Mouse (Mus musculus): ENCODE measurements at regions not wholly inside any gene's neighbourhood (a gene's known extent, or its start where the extent isn't known, plus 50 kb on each side); places are given as distances from the start of the nearest gene placed in this dataset.
"Not testable (repeated sequence)": the region's sequence is repeated elsewhere in the genome, so short reads cannot be mapped to it uniquely, and the experiment has no call there.

- H3K4me1 ChIP-seq (ENCODE audit: control insufficient read depth, insufficient read depth, insufficient read length, low read length); H3K27ac ChIP-seq (replicated peaks; ENCODE audit: low read depth, low read length); H3K4me3 ChIP-seq (ENCODE audit: insufficient read depth, low read depth, low read length): not testable (repeated sequence)
Observed at GRCm38 (mm10) chr13:97355411-97355810, 114.5 kb downstream of the Enc1 start.

- Histone ChIP-seq H3K4me3 (ENCODE audit: insufficient read depth, low read depth, low read length) (no peak overlapping the region), H3K27ac (replicated peaks; ENCODE audit: low read depth, low read length) (no peak overlapping the region), H3K4me1 (ENCODE audit: control insufficient read depth, insufficient read depth, insufficient read length, low read length) (peaks cover 5% of the 10 kb centered on the region; the same call in 1 of the 2 replicates)
Observed at GRCm38 (mm10) chr13:97347696-97348095, 106.8 kb downstream of the Enc1 start.

DNA sequence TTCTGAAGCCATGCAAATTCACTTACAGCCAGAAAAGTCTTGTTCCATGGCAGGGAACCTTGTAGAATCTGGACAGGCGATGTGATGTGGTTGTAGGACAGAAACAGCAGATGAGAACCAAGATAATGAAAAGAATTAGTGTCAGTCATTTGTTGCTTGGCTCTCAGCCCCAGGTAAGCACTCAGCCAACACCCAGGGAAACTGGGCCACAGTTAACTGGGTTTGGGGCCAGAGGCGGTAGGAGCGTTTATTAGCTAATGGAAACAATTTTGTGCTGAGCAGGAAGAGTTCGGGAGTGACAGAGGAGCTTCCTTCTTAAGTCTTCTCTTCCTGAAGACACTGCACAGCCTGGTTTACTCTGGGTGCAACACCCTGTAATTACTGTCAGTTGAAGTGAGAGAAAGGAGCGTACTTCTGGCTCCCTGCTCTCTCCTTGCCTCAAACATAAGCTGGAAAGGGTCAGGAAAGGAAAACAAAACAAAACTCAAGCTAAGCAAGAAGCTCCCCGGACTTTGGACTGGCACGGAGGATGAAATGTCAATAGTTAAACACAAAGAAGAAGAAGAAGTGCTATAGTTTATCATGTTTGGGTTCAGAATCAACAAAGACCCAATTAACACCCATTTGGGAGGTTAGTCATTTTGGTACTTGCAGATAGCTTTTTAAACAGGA, 100.4 kb downstream of the Enc1 start:
- peaks cover 23% of the 10 kb centered on the region for H3K4me1 ChIP-seq (ENCODE audit: control insufficient read depth, insufficient read depth, insufficient read length, low read length)
- peak overlapping the region; percentile 98 for H3K27ac ChIP-seq (replicated peaks; ENCODE audit: low read depth, low read length)

GRCm38 (mm10) chr13:97337954-97338353, 97.0 kb downstream of the Enc1 start:
- Histone ChIP-seq H3K4me1 (ENCODE audit: control insufficient read depth, insufficient read depth, insufficient read length, low read length) (peaks cover 23% of the 10 kb centered on the region), H3K27ac (replicated peaks; ENCODE audit: low read depth, low read length) (no peak overlapping the region), H3K4me3 (ENCODE audit: insufficient read depth, low read depth, low read length) (no peak overlapping the region)

More for the DNA sequence above, 100.4 kb downstream of the Enc1 start:
- H3K4me3 ChIP-seq (ENCODE audit: insufficient read depth, low read depth, low read length), result no peak overlapping the region

DNA sequence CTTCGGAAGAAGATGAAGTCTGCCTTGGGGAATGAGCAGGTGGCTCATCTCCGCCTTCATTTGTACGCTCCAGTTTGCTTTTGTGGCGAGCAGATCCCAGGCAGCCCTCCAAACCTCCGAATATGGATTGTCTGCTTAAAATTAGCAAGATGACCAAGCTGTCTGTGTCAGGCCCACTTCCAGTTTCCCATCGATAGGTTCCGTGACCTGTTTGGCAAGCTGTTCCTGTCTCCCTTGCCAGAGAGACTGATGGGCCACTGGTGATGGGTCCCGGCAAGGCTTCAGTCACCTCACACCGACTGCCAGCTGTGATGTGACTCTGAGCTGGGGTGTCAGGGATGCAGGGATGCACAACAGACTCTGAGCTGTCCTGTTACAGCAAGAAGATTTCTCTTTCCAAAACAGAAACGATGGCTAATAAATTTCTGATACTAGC, 96.4 kb downstream of the Enc1 start:
- H3K27ac ChIP-seq (replicated peaks; ENCODE audit: low read depth, low read length), result no peak overlapping the region
- peaks cover 22% of the 10 kb centered on the region for H3K4me1 ChIP-seq (ENCODE audit: control insufficient read depth, insufficient read depth, insufficient read length, low read length)
- no peak overlapping the region for H3K4me3 ChIP-seq (ENCODE audit: insufficient read depth, low read depth, low read length)

DNA sequence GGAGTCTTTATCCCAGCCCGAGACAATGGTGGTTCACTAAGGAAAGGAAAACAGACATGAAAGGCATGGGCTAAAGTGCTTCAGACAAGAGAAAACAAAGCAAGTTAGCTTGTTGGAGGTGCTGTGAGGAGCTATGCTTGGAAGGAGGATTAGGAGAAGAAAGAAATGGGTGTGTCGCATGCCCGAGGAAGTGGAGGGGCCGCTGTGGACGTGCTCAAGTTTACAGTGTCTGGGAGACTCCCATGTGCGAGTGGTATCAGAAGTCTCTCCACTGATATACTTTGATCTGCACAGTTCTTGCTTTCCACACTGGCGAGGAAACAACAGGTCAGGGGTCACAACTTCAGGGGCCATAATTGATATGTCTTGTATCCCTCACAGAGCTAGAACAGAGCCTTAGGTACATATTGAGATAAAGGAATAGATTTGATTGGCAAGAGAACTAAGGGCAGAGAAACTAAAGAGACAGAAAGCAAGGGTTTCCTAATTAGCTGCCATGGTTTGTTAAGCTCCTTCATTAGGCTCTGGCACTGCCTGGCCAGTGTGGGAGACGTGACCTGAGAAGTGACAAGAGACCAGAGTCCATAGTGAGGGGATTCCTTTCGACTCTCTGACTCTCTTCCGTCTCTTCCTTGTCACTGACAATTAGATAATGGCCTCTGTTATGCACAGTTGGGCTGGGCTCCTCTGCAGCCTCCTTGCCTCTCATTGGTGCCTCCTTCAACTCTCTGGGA, 93.1 kb downstream of the Enc1 start:
- Histone ChIP-seq H3K27ac (replicated peaks; ENCODE audit: low read depth, low read length) (no peak overlapping the region), H3K4me3 (ENCODE audit: insufficient read depth, low read depth, low read length) (no peak overlapping the region), H3K4me1 (ENCODE audit: control insufficient read depth, insufficient read depth, insufficient read length, low read length) (0 out of 2 replicates have a peak, but pooled peaks cover 3% of the 10 kb centered on the region)

DNA sequence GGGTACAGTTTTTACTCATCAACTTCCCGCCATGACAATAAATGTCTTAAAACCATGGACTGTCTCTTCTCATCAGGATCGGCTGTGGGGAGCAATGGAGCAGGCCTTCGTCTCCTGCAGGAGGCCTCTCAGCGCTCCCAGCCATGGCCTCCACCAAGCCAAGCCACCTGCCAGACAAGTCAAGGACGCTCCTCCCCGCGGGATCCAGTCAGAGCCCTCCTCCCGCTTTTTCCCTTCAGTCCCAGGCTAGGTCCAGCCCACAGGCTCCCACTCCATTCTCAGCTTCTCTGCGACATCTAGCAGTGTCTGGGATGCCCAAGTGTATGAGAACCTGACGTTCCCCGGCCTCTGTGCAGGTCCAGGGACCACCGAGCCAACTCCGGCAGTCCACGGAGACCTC, 90.2 kb downstream of the Enc1 start:
- Histone ChIP-seq H3K4me1 (ENCODE audit: control insufficient read depth, insufficient read depth, insufficient read length, low read length) (no peaks in the 10 kb centered on the region), H3K4me3 (ENCODE audit: insufficient read depth, low read depth, low read length) (no peak overlapping the region), H3K27ac (replicated peaks; ENCODE audit: low read depth, low read length) (no peak overlapping the region)

DNA sequence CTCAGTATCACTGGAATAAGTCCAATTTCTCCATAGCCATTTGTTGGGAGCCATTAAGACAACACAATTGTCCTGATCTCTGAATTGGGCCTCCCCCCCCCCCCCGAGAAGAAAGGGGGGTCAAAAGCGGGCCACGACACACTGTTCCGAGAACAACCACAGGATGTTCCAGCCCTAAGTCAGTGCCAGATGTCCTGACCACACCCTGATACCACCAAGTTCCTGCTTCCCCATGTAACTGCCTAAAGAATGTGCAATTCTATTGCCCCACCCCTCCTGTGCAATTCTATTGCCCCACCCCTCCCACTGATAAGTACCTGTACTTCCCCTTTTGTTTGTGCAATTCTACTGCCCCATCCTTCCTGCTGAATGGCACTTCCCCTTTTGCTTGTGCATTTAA, 80.4 kb downstream of the Enc1 start:
- H3K4me3 ChIP-seq (ENCODE audit: insufficient read depth, low read depth, low read length); H3K4me1 ChIP-seq (ENCODE audit: control insufficient read depth, insufficient read depth, insufficient read length, low read length): not testable (repeated sequence)
- H3K27ac ChIP-seq (replicated peaks; ENCODE audit: low read depth, low read length), result peak overlapping the region; percentile 37

DNA sequence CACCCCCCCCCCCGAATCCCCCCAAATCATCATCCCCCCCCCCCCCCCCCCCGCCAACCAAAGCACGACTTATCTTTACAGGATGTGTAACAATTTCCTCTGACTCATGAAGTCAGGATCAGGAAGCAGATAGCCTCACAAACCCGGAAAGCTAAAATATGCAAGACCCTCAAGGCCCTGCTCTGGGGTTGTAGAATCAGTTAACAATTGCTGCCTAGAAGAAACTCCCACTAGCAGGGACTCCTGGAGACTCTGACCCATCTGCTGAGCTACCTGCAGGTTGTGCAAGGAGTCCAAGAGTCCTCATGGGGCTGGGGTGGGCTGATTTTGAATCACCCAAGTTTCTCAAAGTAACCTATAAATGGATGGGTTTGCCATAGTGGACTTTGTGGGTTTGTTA, 79.9 kb downstream of the Enc1 start:
- Histone ChIP-seq H3K4me3 (ENCODE audit: insufficient read depth, low read depth, low read length) (no peak overlapping the region), H3K4me1 (ENCODE audit: control insufficient read depth, insufficient read depth, insufficient read length, low read length) (peaks cover 10% of the 10 kb centered on the region; the same call in 1 of the 2 replicates), H3K27ac (replicated peaks; ENCODE audit: low read depth, low read length) (peak overlapping the region; percentile 37)

- Histone ChIP-seq H3K4me3 (ENCODE audit: insufficient read depth, low read depth, low read length) (no peak overlapping the region), H3K27ac (replicated peaks; ENCODE audit: low read depth, low read length) (no peak overlapping the region), H3K4me1 (ENCODE audit: control insufficient read depth, insufficient read depth, insufficient read length, low read length) (peaks cover 10% of the 10 kb centered on the region; the same call in 1 of the 2 replicates)
Observed at GRCm38 (mm10) chr13:97320298-97320697, 79.4 kb downstream of the Enc1 start.

DNA sequence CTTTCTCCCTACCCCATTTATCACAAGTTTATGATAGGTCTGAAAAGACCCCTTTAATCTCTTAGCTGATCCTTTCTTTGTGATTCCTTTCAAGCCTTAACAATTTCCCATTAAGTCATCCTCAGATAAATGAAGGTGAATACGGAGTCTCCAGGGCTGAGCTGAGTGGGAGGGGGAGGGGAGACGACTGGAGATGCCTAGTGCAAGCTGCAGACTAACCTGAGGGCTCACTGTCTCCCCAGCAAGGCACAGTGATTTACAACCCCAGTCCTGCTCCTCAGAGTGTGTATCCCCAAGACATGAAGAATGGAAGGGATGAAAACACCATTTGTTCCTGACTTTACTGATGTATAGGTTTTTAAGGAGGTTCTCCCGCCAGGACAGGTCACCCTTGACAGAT, 76.7 kb downstream of the Enc1 start:
- H3K4me3 ChIP-seq (ENCODE audit: insufficient read depth, low read depth, low read length), result no peak overlapping the region
- no peak overlapping the region for H3K27ac ChIP-seq (replicated peaks; ENCODE audit: low read depth, low read length)
- H3K4me1 ChIP-seq (ENCODE audit: control insufficient read depth, insufficient read depth, insufficient read length, low read length), result peaks cover 4% of the 10 kb centered on the region; the same call in 1 of the 2 replicates

- Histone ChIP-seq H3K27ac (replicated peaks; ENCODE audit: low read depth, low read length) (no peak overlapping the region), H3K4me1 (ENCODE audit: control insufficient read depth, insufficient read depth, insufficient read length, low read length) (peaks cover 18% of the 10 kb centered on the region), H3K4me3 (ENCODE audit: insufficient read depth, low read depth, low read length) (no peak overlapping the region)
Observed at GRCm38 (mm10) chr13:97312420-97313370, 71.8 kb downstream of the Enc1 start.

GRCm38 (mm10) chr13:97311340-97311739, 70.4 kb downstream of the Enc1 start:
- no peak overlapping the region for H3K4me3 ChIP-seq (ENCODE audit: insufficient read depth, low read depth, low read length)
- peaks cover 18% of the 10 kb centered on the region for H3K4me1 ChIP-seq (ENCODE audit: control insufficient read depth, insufficient read depth, insufficient read length, low read length)
- peak overlapping the region; percentile 49; the same call in 1 of the 2 replicates for H3K27ac ChIP-seq (replicated peaks; ENCODE audit: low read depth, low read length)

GRCm38 (mm10) chr13:97310855-97311189, 69.9 kb downstream of the Enc1 start:
- H3K4me1 ChIP-seq (ENCODE audit: control insufficient read depth, insufficient read depth, insufficient read length, low read length), result peaks cover 18% of the 10 kb centered on the region
- peak overlapping the region; percentile 68 for H3K27ac ChIP-seq (replicated peaks; ENCODE audit: low read depth, low read length)
- H3K4me3 ChIP-seq (ENCODE audit: insufficient read depth, low read depth, low read length), result no peak overlapping the region

All from brown adipose tissue, adult 24 weeks (tissue).